Mouse (Mus musculus): ENCODE measurements around the gene Tead1.

GRCm38 (mm10) chr7:112810752-112811151 is 131.6 kb downstream of the Tead1 start:
- TF ChIP-seq CTCF (IDR thresholded peaks at IDR 0.05; ENCODE audit: borderline replicate concordance, control insufficient read depth, extremely low read depth, insufficient read depth, low read length, poor library complexity) = no peak
- TF ChIP-seq POLR2A (IDR thresholded peaks at IDR 0.05; ENCODE audit: control insufficient read depth, extremely low read depth, insufficient read depth, low read length, poor library complexity) = no peak
